Mouse (Mus musculus): ENCODE measurements at regions not wholly inside any gene's neighbourhood (a gene's known extent, or its start where the extent isn't known, plus 50 kb on each side); places are given as distances from the start of the nearest gene placed in this dataset.

GRCm38 (mm10) chr1:75937331-75937730 is 391.3 kb downstream of the Slc4a3 start:
- ATAC-seq (ENCODE audit: insufficient number of reproducible peaks, low FRiP score, low TSS enrichment, low read depth) = no peak

GRCm38 (mm10) chr1:75946290-75946839 is 400.3 kb downstream of the Slc4a3 start:
- Histone ChIP-seq H3K4me2 (replicated peaks) (no peak overlapping the region), H3K9me3 (replicated peaks) (no peaks in the 10 kb centered on the region), H3K4me1 (peaks cover 4% of the 10 kb centered on the region; the same call in 1 of the 2 replicates), H3K36me3 (no peaks in the 10 kb centered on the region), H3K27ac (replicated peaks) (no peak overlapping the region), H3K9ac (no peak overlapping the region), H3K27me3 (no peaks in the 10 kb centered on the region), H3K4me3 (replicated peaks) (no peak overlapping the region)
- WGBS = 70% methylated on average over 5 of the region's 5 CpGs
- no peak for ATAC-seq (ENCODE audit: insufficient number of reproducible peaks, low FRiP score, low TSS enrichment, low read depth)

More at GRCm38 (mm10) chr1:75937331-75937730, 391.3 kb downstream of the Slc4a3 start:
- no peaks in the 10 kb centered on the region for H3K9me3 ChIP-seq (replicated peaks)
- H3K36me3 ChIP-seq = no peaks in the 10 kb centered on the region
- 0 out of 2 replicates have a peak overlapping the region, but pooled peaks have one; percentile 22 for H3K27ac ChIP-seq (replicated peaks)
- no peak overlapping the region for H3K4me2 ChIP-seq (replicated peaks)
- no peaks in the 10 kb centered on the region for H3K27me3 ChIP-seq
- 60% methylated on average over 5 of the region's 5 CpGs for WGBS
- H3K4me3 ChIP-seq (replicated peaks) = no peak overlapping the region
- H3K4me1 ChIP-seq = peaks cover 23% of the 10 kb centered on the region
- no peak overlapping the region for H3K9ac ChIP-seq

- Histone ChIP-seq H3K4me2 (replicated peaks) (no peak overlapping the region), H3K9me3 (replicated peaks) (no peaks in the 10 kb centered on the region), H3K27ac (replicated peaks) (no peak overlapping the region), H3K4me3 (replicated peaks) (no peak overlapping the region), H3K27me3 (0 out of 2 replicates have a peak, but pooled peaks cover 3% of the 10 kb centered on the region), H3K9ac (no peak overlapping the region), H3K4me1 (peaks cover 16% of the 10 kb centered on the region), H3K36me3 (no peaks in the 10 kb centered on the region)
- ATAC-seq (ENCODE audit: insufficient number of reproducible peaks, low FRiP score, low TSS enrichment, low read depth) = no peak
- WGBS = 66% methylated on average over 9 of the region's 9 CpGs
These were observed 432.3 kb downstream of the Slc4a3 start for GRCm38 (mm10) chr1:75978203-75978986.

- no peak overlapping the region for H3K4me2 ChIP-seq (replicated peaks)
- H3K9ac ChIP-seq = no peak overlapping the region
- H3K9me3 ChIP-seq (replicated peaks) = no peaks in the 10 kb centered on the region
- no peaks in the 10 kb centered on the region for H3K36me3 ChIP-seq
- no peak for ATAC-seq (ENCODE audit: insufficient number of reproducible peaks, low FRiP score, low TSS enrichment, low read depth)
- peaks cover 8% of the 10 kb centered on the region for H3K4me1 ChIP-seq
- WGBS = 72% methylated on average over 8 of the region's 8 CpGs
- 0 out of 2 replicates have a peak, but pooled peaks cover 7% of the 10 kb centered on the region for H3K27me3 ChIP-seq
- H3K27ac ChIP-seq (replicated peaks) = no peak overlapping the region
- no peak overlapping the region for H3K4me3 ChIP-seq (replicated peaks)
These were observed 437.0 kb downstream of the Slc4a3 start for GRCm38 (mm10) chr1:75983057-75983456.

GRCm38 (mm10) chr1:75983487-75983886 is 437.4 kb downstream of the Slc4a3 start:
- ATAC-seq (ENCODE audit: insufficient number of reproducible peaks, low FRiP score, low TSS enrichment, low read depth) = no peak
- Histone ChIP-seq H3K4me1 (peaks cover 12% of the 10 kb centered on the region), H3K4me2 (replicated peaks) (no peak overlapping the region), H3K36me3 (no peaks in the 10 kb centered on the region), H3K4me3 (replicated peaks) (no peak overlapping the region), H3K9ac (no peak overlapping the region), H3K27me3 (0 out of 2 replicates have a peak, but pooled peaks cover 7% of the 10 kb centered on the region), H3K27ac (replicated peaks) (no peak overlapping the region), H3K9me3 (replicated peaks) (no peaks in the 10 kb centered on the region)
- WGBS = 93% methylated on average over 3 of the region's 3 CpGs

- 42% methylated on average over 3 of the region's 3 CpGs for WGBS
These were observed 442.4 kb downstream of the Slc4a3 start for GRCm38 (mm10) chr1:75988496-75988895.

GRCm38 (mm10) chr1:75992039-75992438 is 446.0 kb downstream of the Slc4a3 start:
- Histone ChIP-seq H3K27me3 (no peaks in the 10 kb centered on the region), H3K9ac (no peak overlapping the region), H3K36me3 (no peaks in the 10 kb centered on the region), H3K9me3 (replicated peaks) (no peaks in the 10 kb centered on the region), H3K4me2 (replicated peaks) (no peak overlapping the region), H3K27ac (replicated peaks) (no peak overlapping the region), H3K4me3 (replicated peaks) (no peak overlapping the region), H3K4me1 (peaks cover 9% of the 10 kb centered on the region; the same call in 1 of the 2 replicates)
- ATAC-seq (ENCODE audit: insufficient number of reproducible peaks, low FRiP score, low TSS enrichment, low read depth) = no peak
- 76% methylated on average over 3 of the region's 3 CpGs for WGBS

More at GRCm38 (mm10) chr1:75988496-75988895, 442.4 kb downstream of the Slc4a3 start:
- Histone ChIP-seq H3K36me3 (no peaks in the 10 kb centered on the region), H3K9ac (no peak overlapping the region), H3K27me3 (0 out of 2 replicates have a peak, but pooled peaks cover 4% of the 10 kb centered on the region), H3K4me1 (peaks cover 14% of the 10 kb centered on the region), H3K4me2 (replicated peaks) (no peak overlapping the region), H3K9me3 (replicated peaks) (no peaks in the 10 kb centered on the region), H3K27ac (replicated peaks) (0 out of 2 replicates have a peak overlapping the region, but pooled peaks have one; percentile 28), H3K4me3 (replicated peaks) (no peak overlapping the region)
- no peak for ATAC-seq (ENCODE audit: insufficient number of reproducible peaks, low FRiP score, low TSS enrichment, low read depth)

- no peak overlapping the region for H3K9ac ChIP-seq
- WGBS = 66% methylated on average over 3 of the region's 3 CpGs
- no peak overlapping the region for H3K4me2 ChIP-seq (replicated peaks)
- H3K4me3 ChIP-seq (replicated peaks) = no peak overlapping the region
- H3K27me3 ChIP-seq = no peaks in the 10 kb centered on the region
- ATAC-seq (ENCODE audit: insufficient number of reproducible peaks, low FRiP score, low TSS enrichment, low read depth) = no peak
- H3K27ac ChIP-seq (replicated peaks) = no peak overlapping the region
- H3K36me3 ChIP-seq = no peaks in the 10 kb centered on the region
- H3K4me1 ChIP-seq = peaks cover 4% of the 10 kb centered on the region; the same call in 1 of the 2 replicates
- no peaks in the 10 kb centered on the region for H3K9me3 ChIP-seq (replicated peaks)
These were observed 451.2 kb downstream of the Slc4a3 start for GRCm38 (mm10) chr1:75997222-75997621.

GRCm38 (mm10) chr1:76001124-76001523 is 455.1 kb downstream of the Slc4a3 start:
- Histone ChIP-seq H3K4me1 (peaks cover 4% of the 10 kb centered on the region; the same call in 1 of the 2 replicates), H3K27me3 (no peaks in the 10 kb centered on the region), H3K9me3 (replicated peaks) (no peaks in the 10 kb centered on the region), H3K36me3 (no peaks in the 10 kb centered on the region), H3K4me3 (replicated peaks) (no peak overlapping the region), H3K9ac (no peak overlapping the region), H3K27ac (replicated peaks) (0 out of 2 replicates have a peak overlapping the region, but pooled peaks have one; percentile 36), H3K4me2 (replicated peaks) (no peak overlapping the region)
- ATAC-seq (ENCODE audit: insufficient number of reproducible peaks, low FRiP score, low TSS enrichment, low read depth) = no peak
- WGBS = 45% methylated on average over 9 of the region's 9 CpGs

- Histone ChIP-seq H3K27me3 (no peaks in the 10 kb centered on the region), H3K4me1 (peaks cover 10% of the 10 kb centered on the region), H3K9me3 (replicated peaks) (no peaks in the 10 kb centered on the region), H3K4me3 (replicated peaks) (no peak overlapping the region), H3K27ac (replicated peaks) (no peak overlapping the region), H3K36me3 (no peaks in the 10 kb centered on the region), H3K9ac (no peak overlapping the region), H3K4me2 (replicated peaks) (no peak overlapping the region)
- no peak for ATAC-seq (ENCODE audit: insufficient number of reproducible peaks, low FRiP score, low TSS enrichment, low read depth)
- WGBS = 13% methylated on average over 3 of the region's 3 CpGs
These were observed 463.5 kb downstream of the Slc4a3 start for GRCm38 (mm10) chr1:76009601-76010000.

GRCm38 (mm10) chr1:76010212-76010800 is 464.2 kb downstream of the Slc4a3 start:
- Histone ChIP-seq H3K9me3 (replicated peaks) (no peaks in the 10 kb centered on the region), H3K4me2 (replicated peaks) (no peak overlapping the region)
- ATAC-seq (ENCODE audit: insufficient number of reproducible peaks, low FRiP score, low TSS enrichment, low read depth) = no peak

More at GRCm38 (mm10) chr1:76010212-76010800, 464.2 kb downstream of the Slc4a3 start:
- Histone ChIP-seq H3K4me1 (peaks cover 10% of the 10 kb centered on the region), H3K9ac (no peak overlapping the region), H3K27me3 (no peaks in the 10 kb centered on the region), H3K36me3 (no peaks in the 10 kb centered on the region), H3K27ac (replicated peaks) (no peak overlapping the region), H3K4me3 (replicated peaks) (no peak overlapping the region)
- WGBS = 63% methylated on average over 4 of the region's 4 CpGs
